8 mouse cellular contexts compared by ENCODE assay signal in the genomic region with DNA sequence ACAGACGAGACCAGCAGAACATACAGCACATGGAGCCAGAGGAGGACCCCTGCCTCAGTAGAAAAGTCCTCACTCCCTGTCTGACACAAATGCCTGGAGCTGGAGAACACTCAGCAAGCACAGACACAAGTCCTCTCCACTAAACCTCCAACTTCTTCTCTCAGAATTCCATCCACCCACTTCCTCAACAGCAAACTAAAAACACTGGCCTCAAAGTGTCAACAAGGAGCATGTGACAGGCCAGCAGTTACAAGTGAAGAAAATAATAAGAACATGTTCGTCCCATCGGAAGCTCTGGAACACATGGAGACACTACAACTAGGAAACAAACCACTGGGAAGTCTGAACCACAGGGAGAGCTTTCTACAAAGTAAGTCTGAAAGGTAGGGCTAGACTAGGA. TPM values are rescaled to one million over a fixed set of nuclear protein-coding genes. Genes with fewer than 3 reads are reported as not detected.
DNase-seq lines count a peak whose midpoint lies in the region; ATAC-seq lines count a peak whose summit lies in the region.

No protein-coding gene starts in this region.

- H3K4me3 ChIP-seq in megakaryocyte, embryonic 14.5 days (replicated peaks), result peak overlapping the region; percentile 90
- H3K4me3 ChIP-seq in intestine, embryonic 14.5 days (ENCODE audit: low read depth, low read length), result no peak overlapping the region
- no peak overlapping the region for H3K4me3 ChIP-seq in neural tube, embryonic 14.5 days (ENCODE audit: low read depth, low read length)

- no peaks in the 10 kb centered on the region for H3K9me3 ChIP-seq in megakaryocyte, embryonic 14.5 days
- no peaks in the 10 kb centered on the region for H3K9me3 ChIP-seq in intestine, embryonic 14.5 days (ENCODE audit: control insufficient read depth, low read length)
- no peaks in the 10 kb centered on the region for H3K9me3 ChIP-seq in neural tube, embryonic 14.5 days (ENCODE audit: control insufficient read depth, low read length)

- peaks cover 65% of the 10 kb centered on the region for H3K36me3 ChIP-seq in megakaryocyte, embryonic 14.5 days (replicated peaks; ENCODE audit: low read length)
- H3K36me3 ChIP-seq in intestine, embryonic 14.5 days (ENCODE audit: control insufficient read depth, insufficient read depth, low read length), result peaks cover 32% of the 10 kb centered on the region
- H3K36me3 ChIP-seq in neural tube, embryonic 14.5 days (ENCODE audit: control insufficient read depth, insufficient read depth, low read length), result no peaks in the 10 kb centered on the region

- H3K4me2 ChIP-seq in intestine, embryonic 14.5 days (ENCODE audit: low read length), result no peak overlapping the region
- H3K4me2 ChIP-seq in neural tube, embryonic 14.5 days (ENCODE audit: low read depth, low read length), result no peak overlapping the region

- H3K4me1 ChIP-seq in megakaryocyte, embryonic 14.5 days, result peaks cover 84% of the 10 kb centered on the region
- peaks cover 35% of the 10 kb centered on the region for H3K4me1 ChIP-seq in intestine, embryonic 14.5 days (replicated peaks; ENCODE audit: control insufficient read depth, insufficient read depth, low read length)
- H3K4me1 ChIP-seq in neural tube, embryonic 14.5 days (ENCODE audit: control insufficient read depth, insufficient read depth, low read length), result peaks cover 34% of the 10 kb centered on the region

- H3K27me3 ChIP-seq in megakaryocyte, embryonic 14.5 days (replicated peaks), result no peaks in the 10 kb centered on the region
- H3K27me3 ChIP-seq in intestine, embryonic 14.5 days (replicated peaks; ENCODE audit: control insufficient read depth, insufficient read depth, low read length), result no peaks in the 10 kb centered on the region
- H3K27me3 ChIP-seq in neural tube, embryonic 14.5 days (ENCODE audit: control insufficient read depth, insufficient read depth, low read length), result no peaks in the 10 kb centered on the region

- DNase-seq in CD4-positive, CD25-positive, alpha-beta regulatory T cell, adult 2 months (ENCODE audit: low read depth, low spot score), result peak; percentile 11
- DNase-seq in intestine, embryonic 14.5 days (ENCODE audit: low spot score), result no peak
- no peak for DNase-seq in adrenal gland, postnatal 4 days (ENCODE audit: low spot score in 2 of 2)
- DNase-seq in layer of hippocampus, adult 8-10 months (ENCODE audit: low spot score in 2 of 2), result no peak

- ATAC-seq in CD4-positive, CD25-positive, alpha-beta regulatory T cell, adult 4 months, result no peak
- ATAC-seq in megakaryocyte, adult 5-6 weeks (ENCODE audit: poor library complexity, severe bottlenecking), result no peak
- ATAC-seq in intestine, embryonic 14.5 days (replicated peaks; ENCODE audit: low FRiP score, low TSS enrichment, low read depth), result no peak
- ATAC-seq in neural tube, embryonic 14.5 days (ENCODE audit: low read depth), result no peak

- WGBS in intestine, embryonic 14.5 days, result 79% methylated on average over 3 of the region's 3 CpGs
- WGBS in neural tube, embryonic 14.5 days, result 74% methylated on average over 3 of the region's 3 CpGs

- H3K27ac ChIP-seq in intestine, embryonic 14.5 days (ENCODE audit: low read depth), result peak overlapping the region; percentile 69; the same call in 1 of the 2 replicates
- peak overlapping the region; percentile 17; the same call in 1 of the 2 replicates for H3K27ac ChIP-seq in neural tube, embryonic 14.5 days (ENCODE audit: low read depth, low read length)

- no peak overlapping the region for H3K9ac ChIP-seq in intestine, embryonic 14.5 days (ENCODE audit: low read length)
- no peak overlapping the region for H3K9ac ChIP-seq in neural tube, embryonic 14.5 days (replicated peaks; ENCODE audit: low read depth, low read length)

RNA-seq across cellular contexts. Expression of gene Chd2, which starts 8.7 kb away (rescaled TPM):
- polyA plus RNA-seq in CD4-positive, CD25-positive, alpha-beta regulatory T cell, adult 4 months (2017; shearing (Covaris generic)), result 100 to 1,000 TPM; 223 to 256 TPM
- polyA plus RNA-seq in megakaryocyte, embryonic 14.5 days (2012; ENCODE audit: insufficient read depth, low replicate concordance), result 3.1 and 38.7 TPM in 2 replicates
- 51.4 and 54.4 TPM in 2 replicates for total RNA-seq in megakaryocyte, adult 5-6 weeks (2015)
- total RNA-seq in megakaryocyte, adult 5-6 weeks (2017), result 88.6 and 119 TPM in 2 replicates
- 50.5 and 68.2 TPM in 2 replicates for polyA plus RNA-seq in intestine, embryonic 14.5 days (2014; fragmentation: Nextera tagmentation; extraction: Ambion mirVana)
- 41.8 and 45.5 TPM in 2 replicates for polyA plus RNA-seq in neural tube, embryonic 14.5 days (2014; fragmentation: Nextera tagmentation; extraction: Ambion mirVana)
- total RNA-seq in adrenal gland, postnatal 4 days (2021), result 10 to 100 TPM; 63.5 to 69.1 TPM
- 10 to 100 TPM; 42.5 to 70.6 (median 55.4) TPM for total RNA-seq in layer of hippocampus, adult 8-10 months (2022)
